Mouse (Mus musculus) layer of hippocampus, postnatal 36 days (tissue): ENCODE results near the gene Tmem179b. TPM values are rescaled to one million over a fixed set of nuclear protein-coding genes. Genes with fewer than 3 reads are reported as not detected.

Experiments used
- DNase-seq, 2 experiments: peaks; one replicate each; pipeline ENCODE4 v3.0.0; 2022
- total RNA-seq, 2 experiments: library from RNA; stranded (reverse); gene quantifications; 2 replicates each; pipeline ENCODE4 v1.2.3; 2021

Tmem179b gene
- total RNA-seq, 2 experiments from 2014 or later, result 9.4 to 9.9 TPM

DNA sequence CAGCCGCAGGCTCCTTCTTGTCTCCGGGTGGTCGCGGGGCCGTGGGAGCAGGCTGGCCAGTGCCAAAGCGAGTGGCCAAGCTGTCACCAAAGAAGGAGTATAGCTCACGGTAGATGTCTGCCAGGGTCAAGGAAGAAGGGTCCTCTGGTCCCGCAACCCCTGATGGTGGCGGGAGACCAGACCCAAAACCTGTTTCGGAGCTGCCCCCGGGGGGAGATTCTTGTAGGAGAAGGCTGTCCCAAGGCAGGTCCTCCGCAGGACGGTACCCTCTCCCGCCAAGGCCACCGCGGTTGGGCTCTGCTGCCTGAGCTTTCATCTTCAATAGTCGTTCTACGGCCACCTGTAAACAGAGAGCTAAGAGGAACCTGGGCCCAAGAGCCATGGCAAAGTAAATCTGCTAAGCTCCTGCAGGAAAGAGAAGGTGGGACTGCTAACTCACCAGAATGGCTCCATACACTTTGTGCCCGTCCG lies 719 bp upstream of the Tmem179b start:
- no peak for DNase-seq

DNA sequence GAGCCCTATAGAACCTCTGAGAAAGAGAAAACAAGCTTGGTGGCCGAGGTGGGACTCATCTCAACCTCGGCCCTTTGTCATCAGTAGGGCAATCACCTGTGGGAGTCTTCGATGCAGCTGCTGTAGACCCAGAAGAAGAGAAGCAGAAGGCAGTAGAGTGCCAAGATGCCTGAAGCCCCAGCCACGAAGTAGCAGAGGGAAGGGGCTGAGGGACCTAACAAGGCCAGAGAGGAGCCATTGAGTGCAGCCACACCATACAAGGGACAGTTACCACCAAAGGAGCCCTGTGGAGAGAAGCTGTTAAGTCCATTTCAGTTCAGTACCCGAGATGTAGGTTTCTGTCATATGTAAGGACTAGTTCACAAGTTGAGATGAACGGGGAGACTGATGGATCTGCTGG lies 858 bp downstream of the Tmem179b start:
- DNase-seq, result no peak

DNA sequence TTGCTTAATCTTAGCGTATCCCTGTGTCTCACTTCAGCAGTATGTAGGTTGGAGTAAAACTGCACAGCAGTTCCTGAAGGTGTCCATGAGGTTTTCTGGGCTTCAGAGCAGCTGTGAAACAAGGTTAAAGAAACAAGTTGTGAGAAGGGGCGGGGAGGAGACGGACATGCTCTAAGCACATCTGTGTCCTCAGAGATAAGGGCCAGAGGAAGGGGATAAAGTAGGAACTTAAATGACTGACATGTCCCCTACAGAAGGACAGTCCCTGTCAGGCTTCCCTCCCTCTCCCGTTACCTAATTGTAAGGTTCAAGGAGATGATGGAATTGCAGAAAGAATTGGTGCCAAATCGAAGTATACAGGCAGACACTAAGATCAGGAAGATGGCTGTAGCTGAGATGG lies 1.3 kb downstream of the Tmem179b start:
- DNase-seq, result no peak

DNA sequence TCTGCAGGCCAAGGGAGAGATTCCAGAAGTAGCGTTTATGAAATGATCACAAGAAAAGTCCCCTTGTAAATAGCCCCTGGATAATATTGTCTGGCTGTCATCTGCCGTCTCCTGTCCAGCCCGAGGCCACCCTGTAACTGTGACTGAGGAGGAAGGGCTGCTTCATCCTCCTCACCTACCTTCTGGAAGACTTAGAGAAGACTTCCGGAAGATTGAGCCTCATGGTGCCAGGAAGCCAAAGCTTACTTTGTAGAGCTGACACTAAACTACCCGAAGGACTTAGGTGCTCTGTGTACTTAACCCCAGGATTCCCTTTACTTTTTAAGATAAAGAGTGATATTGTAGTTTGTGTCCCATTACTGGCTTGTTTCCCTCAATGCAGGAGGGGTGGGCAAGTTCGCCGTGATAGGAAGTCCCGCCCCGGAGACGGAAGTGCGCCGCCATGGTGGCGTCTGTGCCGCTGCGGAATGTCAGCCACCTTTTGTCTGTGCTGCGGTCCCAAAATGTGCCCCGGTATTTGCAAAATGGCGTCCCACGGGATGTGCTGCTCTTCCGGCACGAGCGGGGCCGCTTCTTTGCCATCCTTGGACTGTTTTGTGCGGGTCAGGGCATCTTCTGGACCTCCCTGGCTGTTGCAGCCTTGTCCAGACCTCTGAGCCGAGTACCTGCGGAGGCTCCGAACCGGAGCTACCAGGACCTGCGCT lies 3.5 kb downstream of the Tmem179b start, which contains the start of gene Tmem223:
Gene Tmem223 (plus strand): TSS at position 430 of the 704 bp plus-strand sequence.
- peak; percentile 82 to 84 for DNase-seq

DNA sequence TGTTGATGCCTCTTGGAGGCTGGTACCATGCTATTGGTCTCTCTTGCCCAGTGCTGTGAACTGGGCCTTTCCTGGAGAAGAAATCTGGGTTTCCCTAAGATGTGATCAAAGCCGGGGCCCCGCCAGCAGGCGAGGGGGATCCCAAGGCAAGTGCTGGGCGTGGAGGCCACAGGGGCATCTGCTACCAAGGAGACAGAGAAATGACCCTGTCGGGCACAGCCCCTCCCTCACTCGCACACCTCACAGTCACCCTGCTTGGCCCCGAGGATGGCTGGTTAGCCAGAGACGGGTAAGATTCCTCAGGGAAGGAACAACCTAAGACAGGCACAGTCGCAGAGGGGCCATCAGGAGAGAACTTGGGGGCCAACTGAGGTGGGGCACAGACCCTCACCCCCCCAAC lies 8.7 kb downstream of the Tmem179b start:
- no peak for DNase-seq

DNA sequence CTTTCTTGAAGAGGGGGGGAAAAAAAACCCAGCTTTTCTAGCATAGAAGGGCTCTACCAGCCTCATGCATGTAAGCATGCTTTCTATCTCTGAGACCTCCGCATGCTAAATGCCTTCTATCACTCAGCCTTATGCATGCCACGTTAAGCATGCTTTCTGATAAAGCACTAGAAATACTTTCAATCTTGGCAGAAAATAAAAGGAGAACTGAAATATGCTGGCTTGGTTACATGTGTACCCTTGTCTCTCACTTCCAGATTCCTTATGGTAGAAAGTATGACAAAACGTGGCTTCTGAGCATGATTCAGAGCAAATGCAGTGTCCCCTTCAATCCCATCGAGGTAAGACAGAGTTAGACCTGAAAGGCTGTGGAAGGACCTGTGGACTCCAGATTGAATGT lies 11.0 kb downstream of the Tmem179b start:
- DNase-seq, result no peak

DNA sequence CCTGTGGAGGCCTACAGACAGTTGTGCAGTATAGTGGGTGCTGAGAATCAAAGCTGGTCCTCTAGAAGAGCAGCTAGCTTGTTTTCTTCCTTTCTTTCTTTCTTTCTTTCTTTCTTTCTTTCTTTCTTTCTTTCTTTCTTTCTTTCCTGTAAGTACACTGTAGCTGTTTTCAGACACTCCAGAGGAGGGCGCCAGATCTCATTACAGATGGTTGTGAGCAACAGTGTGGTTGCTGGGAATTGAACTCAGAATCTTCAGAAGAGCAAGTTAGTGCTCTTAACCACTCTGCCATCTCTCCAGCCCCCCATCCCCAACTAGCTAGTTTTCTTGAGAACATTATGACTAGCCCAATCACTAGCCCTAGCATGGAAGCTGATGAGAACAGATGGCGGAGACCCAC lies 13.5 kb downstream of the Tmem179b start:
- DNase-seq, result no peak

DNA sequence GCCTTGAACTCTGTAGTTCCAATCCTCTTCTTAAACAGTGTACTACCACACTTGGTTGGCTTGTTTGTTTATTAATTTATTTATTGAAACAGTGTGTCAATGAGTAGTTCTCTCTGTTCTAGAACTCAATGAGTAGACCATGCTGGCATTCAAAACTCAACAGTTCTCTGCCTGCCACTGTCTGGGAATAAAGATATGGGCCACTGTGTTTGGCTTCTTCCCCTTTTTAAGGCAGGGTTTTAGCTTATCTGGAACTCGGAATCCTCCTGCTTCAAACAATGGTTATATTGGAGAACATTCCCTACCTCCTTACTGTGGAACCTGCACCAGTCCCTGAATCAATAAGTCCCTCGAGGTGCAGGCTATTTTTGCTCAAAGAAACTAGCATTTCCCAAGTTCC lies 15.4 kb downstream of the Tmem179b start:
- no peak for DNase-seq

DNA sequence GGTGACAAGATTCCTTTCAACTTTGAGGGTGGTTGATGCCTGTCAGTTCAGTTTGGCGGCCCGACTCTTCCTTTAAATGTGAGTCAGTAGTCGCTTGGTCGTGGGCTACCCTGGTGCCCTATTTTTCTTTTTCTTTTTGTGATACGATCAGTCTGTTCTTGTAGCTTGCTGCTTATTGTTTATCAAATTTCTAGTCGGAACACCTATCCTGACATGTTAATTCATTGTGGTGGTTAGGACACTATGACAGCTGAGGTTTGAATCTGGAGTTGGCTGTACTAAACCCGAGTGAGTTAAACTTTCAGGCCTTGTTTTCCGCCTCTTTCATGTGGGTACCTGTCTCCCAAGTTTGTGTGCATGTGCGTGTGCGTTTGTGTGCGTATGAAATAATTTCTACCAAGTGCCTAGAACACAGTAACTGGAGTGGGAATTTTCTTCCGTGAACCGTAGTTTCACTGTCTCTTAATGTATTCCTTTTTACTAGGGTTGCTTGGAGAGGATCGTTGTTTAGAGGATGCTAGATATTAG lies 16.7 kb downstream of the Tmem179b start:
- DNase-seq, result no peak

DNA sequence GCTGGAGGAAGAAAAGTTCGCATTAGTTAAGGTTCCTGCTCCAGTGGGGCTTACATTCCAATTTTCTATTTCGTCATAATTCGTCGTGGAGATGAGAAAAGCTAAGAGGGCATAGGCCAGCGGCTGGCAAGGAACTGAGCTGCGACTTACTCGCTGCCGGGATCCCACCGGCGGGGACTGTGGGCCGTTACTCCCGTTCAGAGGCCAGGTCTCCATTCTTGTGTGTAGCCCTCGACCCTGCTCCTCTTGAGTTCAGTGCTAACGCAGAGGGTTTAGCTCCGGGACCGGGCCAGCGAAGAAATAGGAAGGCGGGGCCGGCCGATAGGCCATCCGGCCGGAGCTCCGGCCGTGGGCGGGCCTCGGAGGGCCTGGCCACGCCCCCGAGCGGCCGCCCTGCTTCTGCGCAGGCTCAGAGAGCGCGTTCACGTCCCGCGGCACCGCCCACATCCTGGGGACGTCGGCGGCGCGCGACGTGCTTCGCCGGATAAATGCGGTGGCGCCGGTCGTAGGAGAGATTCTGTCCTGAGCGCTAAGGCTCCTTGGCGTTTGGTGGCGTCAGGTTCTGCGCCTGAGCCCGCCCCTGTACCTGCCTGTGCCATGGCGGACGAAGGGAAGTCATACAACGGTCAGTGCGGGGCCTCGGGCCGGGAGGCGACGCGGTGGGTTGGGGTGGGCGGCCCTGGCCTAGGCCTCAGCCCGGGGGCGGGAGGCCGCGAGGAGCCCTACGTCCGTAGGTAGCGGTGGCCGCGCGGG lies 17.5 kb downstream of the Tmem179b start, which contains the start of gene Nxf1:
Gene Nxf1 (plus strand): TSS at position 439 of the 753 bp plus-strand sequence.
- peak; percentile 90 to 91 for DNase-seq

DNA sequence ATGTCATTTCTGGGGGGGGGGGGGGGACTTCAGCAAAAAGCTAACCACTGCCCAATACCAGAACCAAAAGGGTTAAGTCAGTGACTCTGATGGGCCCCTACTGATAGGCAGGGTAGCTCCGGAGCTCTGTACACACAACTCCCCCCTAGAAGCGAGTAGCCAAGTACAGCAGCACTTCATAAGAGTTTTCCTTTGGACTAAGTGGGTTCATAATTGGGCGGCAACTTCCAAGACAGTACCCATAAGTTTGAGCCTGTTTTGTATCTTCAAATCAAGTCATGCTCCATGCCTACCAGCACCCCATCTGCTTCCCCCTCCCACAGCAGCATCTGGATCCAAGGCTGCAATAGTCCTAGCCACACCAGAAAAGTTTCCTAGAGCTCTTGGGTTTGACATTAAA lies 18.6 kb downstream of the Tmem179b start:
- no peak for DNase-seq

DNA sequence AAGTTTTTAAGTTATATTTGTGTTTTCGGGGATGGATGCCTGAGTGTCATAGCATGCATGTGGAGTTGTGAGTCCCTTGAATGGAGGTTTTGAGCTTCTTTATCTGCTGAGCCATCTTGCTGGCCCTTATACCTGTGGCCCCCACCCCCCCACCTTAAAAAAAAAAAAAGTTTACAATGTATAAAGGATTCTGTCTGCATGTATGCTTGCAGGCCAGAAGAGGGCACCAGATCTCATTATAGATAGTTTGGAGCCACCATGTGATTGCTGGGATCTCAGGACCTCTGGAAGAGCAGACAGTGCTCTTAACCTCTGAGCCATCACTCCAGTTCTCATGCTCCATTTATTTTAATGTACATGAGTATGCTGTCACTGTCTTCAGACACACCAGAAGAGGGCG lies 26.9 kb downstream of the Tmem179b start:
- no peak for DNase-seq

DNA sequence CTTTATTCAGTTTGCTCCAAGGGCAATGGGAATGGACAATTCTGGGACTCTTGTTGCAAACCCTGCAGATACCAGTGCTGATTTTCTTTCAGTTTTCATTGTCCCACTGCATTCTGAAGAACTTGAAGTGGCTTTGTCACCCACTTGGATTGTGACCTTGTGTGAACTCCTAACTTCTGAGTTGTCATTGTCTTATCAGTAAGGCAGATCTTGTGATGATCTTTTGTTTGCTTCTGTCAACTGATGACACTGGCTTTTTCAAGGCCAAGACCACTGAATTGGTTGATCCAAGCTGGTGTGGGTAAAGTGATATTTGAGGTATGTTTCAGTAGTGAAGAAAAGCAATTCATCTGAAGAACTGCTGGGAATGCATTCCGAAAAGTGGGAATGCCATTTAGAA lies 28.9 kb downstream of the Tmem179b start:
- no peak for DNase-seq

DNA sequence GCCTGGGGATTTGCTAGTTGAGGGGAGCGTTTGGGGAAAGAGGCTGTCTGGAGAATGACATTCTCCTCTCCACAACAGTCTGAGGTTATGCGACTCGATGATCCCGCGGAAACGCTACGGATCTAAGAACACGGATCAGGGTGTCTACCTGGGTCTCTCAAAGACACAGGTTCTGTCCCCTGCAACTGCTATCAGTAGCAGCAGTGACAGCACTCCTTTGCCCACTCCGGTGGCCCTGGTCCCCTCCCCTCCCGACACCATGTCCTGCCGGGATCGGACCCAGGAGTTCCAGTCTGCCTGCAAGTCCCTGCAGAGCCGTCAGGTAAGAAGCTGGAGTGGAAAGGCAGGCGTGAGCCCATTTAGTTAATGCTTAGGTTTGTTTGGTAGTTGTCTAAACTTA lies 32.1 kb downstream of the Tmem179b start:
- no peak for DNase-seq

DNA sequence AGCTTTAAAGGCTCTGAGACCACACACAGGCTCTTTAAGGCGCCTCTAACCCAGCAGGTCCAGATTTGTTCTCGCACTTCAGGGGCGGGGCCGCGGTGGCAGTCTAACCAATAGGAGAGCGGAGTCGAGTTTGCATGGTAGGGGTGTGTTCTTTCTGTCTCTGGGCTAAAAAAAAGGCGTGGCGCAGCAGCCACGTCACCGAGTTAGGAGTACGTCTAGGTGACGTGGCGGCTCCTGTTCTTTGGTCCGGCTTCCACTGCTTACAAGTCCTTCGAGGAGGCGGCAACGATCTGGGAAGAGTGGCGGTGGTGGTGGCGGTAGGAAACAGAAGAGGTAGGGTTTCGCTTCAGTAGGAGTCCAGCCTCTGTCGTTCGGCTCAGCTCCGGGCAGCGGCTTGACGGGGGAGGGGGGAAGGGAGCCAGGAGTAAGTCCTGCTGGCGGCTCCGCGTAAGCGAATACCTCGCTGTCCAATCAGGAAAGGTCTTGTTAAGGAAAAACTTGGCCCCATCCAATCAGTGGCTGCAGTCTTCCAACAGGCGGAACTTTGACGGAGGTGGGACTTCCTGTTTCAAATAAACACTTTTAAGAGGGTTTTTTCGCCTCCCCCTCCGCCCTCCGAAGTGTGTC lies 32.9 kb downstream of the Tmem179b start, which contains the start of gene Stx5a:
Gene Stx5a (plus strand): TSS at position 171 of the 627 bp plus-strand sequence.
- DNase-seq, result peak; percentile 95

DNA sequence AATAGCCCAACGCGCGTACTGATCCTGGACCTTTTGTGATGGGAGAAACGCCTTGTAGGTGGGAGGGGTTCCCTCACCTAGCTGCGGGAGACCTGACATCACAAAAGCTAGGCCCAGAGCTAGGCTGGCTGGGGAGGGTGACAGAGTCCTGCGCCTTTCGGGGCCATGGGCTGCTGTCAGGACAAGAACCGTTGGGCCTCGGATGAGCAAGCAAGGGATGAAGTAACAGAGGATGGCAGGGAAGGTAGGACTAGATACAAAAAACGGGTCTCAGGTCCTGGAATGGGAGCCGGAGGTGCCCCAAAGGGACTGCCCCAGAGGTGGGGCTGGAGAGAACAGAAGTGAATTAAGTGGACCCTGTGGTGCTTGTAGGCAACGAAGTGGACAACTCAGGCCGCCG lies 33.7 kb downstream of the Tmem179b start, which contains the start of gene 1700092M07Rik:
Gene 1700092M07Rik (plus strand): TSS at position 116 of the 400 bp plus-strand sequence.
- no peak for DNase-seq

DNA sequence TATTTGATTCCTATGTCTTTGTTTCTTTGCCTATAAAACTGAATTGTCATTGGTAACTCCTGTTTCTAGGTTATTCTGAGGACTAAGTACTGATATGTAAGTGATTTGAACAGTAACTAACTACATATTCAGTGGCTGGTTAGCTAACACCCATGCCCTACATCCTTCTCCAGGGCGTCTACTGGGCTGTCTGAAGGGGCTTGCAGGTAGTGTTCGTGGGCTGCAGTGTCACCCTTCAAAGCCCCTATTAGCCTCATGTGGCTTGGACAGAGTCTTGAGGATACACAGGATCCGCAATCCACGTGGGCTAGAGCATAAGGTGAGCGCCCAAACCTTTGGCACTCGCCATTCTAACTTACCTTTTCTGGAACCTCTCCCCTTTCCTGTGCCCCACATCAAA lies 34.6 kb downstream of the Tmem179b start:
- DNase-seq, result no peak

DNA sequence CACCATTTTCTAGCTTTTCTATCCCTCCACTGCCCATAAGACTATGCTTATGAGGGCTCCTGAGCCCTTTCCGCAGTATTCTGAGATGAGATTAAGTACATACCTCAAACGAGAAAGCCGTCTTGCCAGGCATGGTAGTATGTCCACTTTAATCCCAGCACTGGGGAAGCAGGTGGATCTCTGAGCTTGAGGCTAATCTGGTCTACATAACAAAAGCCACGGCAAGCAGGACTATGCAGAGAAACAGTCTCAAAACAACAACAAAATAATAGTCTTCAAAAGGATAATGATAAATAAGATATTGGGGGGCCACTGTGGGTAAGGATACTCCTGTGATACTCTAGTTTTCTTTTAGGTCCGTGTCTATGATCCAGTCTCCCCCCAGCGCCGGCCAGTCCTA lies 35.4 kb downstream of the Tmem179b start:
- DNase-seq, result no peak

DNA sequence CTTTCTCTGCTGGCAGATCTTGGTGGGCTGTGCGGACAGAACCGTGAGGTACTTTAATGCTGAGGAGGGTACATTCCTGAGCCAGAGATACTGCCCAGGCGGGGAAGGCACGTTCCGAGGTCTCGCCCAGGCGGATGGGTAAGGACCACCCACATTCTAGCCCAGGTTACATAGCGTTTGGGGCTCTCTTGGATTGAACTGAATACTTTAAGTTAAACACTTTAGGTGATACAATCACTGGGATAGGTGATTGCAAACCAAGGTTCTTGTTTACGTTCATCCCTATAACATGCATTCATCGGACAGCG lies 38.2 kb downstream of the Tmem179b start:
- no peak for DNase-seq

DNA sequence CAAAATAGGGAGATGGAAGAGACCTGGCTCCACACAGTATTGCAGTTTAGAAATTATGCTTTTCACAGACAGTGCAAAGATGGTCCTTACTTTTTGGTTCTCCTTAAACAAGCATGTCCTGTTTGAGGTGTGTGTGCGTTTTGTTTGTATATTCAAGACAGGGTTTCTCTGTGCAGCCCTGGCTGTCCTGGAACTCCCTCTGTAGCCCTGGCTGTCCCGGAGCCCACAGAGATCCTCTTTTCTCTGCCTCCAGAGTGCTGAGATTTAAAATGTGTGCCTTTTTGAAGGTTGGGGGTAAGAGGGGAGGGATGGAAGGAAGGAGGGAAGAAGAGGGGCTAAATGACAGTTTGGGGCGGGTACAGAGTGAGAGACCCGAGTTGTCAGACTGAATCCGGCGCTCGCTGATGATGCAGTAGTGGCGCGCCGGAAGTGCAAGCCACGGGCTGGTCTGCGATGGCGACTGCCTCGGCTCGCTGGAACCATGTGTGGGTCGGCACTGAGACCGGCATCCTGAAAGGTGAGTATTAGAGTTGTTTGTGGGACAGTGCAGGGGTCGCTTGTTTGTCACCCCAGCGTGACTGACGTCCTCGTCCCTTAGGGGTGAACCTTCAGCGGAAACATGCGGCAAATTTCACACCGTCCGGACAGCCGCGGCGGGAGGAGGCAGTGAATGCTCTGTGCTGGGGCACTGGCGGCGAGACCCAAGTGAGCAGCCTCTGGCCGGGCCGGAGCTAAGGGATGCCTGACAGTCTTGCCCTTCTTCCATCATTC lies 38.7 kb downstream of the Tmem179b start, which contains the start of gene Wdr74:
Gene Wdr74 (plus strand): TSS at position 439 of the 771 bp plus-strand sequence.
- DNase-seq, result peak; percentile 90 to 92

DNA sequence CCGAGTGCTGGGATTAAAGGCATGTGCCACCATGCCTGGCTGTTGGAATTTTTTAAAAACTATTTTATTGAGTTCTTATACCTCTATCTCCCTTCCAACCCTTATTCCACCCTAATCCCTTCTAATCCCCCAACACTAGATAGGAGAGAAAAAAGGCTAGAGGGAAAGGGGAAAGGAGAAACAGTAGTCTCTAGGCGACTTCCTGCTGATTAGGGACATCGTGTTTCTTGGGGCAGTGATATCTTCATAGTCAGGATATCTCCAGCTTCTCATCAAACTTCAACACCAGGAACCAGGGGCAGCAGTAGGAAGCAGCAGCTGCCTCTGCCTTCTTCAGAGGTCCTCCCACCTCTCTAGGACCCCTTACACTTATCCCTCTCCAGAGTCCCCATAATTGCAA lies 39.9 kb downstream of the Tmem179b start:
- DNase-seq, result no peak
